Mouse (Mus musculus) neutrophil, adult 5-6 weeks (primary cell): Measurements from ENCODE around the gene Ncoa3. TPM values are rescaled to one million over a fixed set of nuclear protein-coding genes. Genes with fewer than 3 reads are reported as not detected.

Experiments
- ATAC-seq: fragments of 151-379, 151-347 bp; 2 replicates; pipeline ENCODE4 v1.8.0; 2017; ENCODE audit warnings: mild to moderate bottlenecking, moderate TSS enrichment; ENCODE audit not compliant: insufficient number of reproducible peaks, poor library complexity, low FRiP score, severe bottlenecking; ENCODE audit errors: extremely low read depth
- total RNA-seq: library from RNA; stranded (forward); fragments of 200-1000 nt; gene quantifications from 2 replicates; pipeline ENCODE4 v1.2.3, GENCODE M21; 2017

The Ncoa3 gene
- total RNA-seq, 1 experiment from 2014 or later = 148 TPM

DNA sequence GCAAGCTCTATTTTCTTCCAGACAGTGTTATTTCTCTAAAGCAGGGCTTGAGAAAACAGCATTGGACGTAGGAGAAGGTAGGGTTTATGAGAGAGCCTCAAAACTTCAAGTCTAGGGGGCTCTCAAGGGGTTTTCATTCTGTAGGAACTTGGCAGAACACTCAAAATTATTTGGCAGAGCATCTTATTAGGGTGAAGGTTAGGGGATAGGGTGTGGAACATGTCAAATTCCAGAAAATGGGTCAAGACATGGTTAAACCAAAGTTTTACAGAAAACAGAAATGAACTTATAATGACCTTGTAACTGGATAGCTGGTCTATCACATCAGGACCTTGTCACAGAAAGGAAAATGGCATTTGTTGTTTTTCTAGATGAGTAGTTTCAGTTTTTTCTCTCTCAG is 69.6 kb downstream of the Ncoa3 start:
- no peak for ATAC-seq

DNA sequence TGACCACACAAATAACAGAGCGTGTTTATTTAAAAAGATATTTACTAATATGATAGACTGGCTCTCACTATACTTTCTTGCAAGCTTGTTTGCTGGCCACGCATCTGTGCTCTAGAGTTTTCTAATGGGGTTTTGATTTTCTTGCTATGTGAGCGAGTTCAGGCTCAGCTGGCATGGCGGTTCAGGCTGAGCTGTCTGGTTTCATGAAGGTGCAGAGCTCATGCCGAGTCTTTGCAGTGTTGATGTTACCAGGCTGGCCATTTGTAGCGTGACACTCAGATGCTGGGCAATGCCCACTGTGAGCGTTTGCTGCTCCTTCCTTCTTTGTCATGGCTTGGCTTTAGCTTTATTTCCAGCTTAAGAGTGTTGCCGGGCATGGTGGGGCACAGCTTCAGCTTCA is 70.0 kb downstream of the Ncoa3 start:
- no peak for ATAC-seq

DNA sequence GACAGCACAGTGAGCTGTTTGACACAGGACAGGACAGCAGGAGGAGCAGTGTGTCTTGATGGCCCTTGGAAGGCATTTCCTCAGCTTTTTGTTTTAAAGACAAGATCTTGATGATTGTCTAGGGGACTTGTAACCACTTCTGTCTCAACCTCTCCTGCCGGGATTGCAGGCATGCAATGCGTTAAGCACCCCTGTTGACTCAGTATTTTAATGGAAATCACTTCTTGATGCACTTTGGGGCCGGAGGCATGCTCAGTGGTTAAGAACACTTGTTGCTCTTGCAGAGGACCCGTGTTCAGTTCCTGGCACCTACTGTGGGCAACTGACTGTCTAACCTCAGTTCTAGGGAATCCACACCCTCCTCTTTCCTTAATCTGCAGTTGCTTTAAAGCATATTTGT is 74.0 kb downstream of the Ncoa3 start:
- no peak for ATAC-seq

- ATAC-seq = no peak
Measured at GRCm38 (mm10) chr2:166068261-166068660, 75.8 kb downstream of the Ncoa3 start.

- ATAC-seq = no peak
Measured at GRCm38 (mm10) chr2:166069164-166069563, 76.7 kb downstream of the Ncoa3 start.

DNA sequence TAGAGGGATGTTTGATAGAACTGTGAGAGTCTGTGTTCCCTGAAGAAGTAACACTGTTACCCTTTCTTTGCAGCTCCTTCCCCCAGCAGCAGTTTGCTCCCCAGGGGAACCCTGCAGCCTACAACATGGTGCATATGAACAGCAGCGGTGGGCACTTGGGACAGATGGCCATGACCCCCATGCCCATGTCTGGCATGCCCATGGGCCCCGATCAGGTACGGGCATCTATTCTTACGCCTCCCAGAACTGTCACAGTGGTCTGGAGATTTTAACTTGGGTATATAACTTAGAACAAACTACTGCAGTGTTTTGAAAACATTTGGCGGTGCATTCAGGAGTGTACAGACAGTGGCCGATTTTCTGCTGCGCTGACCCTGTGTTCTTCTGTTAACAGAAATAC is 77.3 kb downstream of the Ncoa3 start:
- no peak for ATAC-seq

GRCm38 (mm10) chr2:166071481-166071880 is 79.0 kb downstream of the Ncoa3 start:
- no peak for ATAC-seq

DNA sequence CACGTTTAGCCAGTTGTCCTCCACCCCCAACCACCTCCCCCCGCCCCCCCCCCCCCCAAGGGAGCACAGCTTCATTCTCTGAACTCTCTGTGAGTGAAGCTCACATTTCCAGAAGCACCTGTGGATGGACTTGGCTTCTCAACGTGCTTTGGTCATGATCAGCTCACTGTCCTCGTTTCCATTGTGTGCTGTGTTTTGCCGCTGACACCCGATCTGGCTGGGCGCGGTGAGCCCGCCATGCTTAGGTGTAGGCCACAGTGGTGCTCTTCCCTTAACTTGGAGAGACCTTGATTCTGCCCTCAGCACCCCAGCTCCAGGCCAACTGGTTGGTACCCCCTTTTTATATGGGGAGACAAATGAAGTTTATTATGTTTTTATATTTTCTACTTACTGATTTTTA is 79.5 kb downstream of the Ncoa3 start:
- ATAC-seq = no peak

GRCm38 (mm10) chr2:166073082-166073481 is 80.6 kb downstream of the Ncoa3 start:
- ATAC-seq = no peak

- ATAC-seq = no peak
Measured at GRCm38 (mm10) chr2:166074322-166074721, 81.9 kb downstream of the Ncoa3 start.

DNA sequence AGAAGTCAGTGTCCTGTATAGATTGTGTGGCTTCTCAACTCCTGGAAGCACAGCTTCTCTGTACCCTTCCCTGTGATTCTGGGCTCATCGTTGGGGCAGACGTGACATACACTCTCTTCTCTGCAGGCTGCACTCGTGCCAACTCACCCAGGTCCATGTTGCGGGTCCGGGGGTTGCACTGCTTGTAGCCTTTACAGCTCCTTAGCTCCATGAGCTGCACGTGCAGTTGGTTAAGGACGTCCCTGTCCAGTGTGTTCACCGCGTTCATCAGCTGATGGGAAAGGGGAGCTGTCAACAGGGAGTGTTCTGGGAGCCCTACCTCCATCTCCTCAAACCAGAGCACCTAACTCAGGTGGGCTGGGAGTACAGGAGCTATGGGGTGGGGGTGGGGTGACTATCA is 84.9 kb downstream of the Ncoa3 start:
- no peak for ATAC-seq

- no peak for ATAC-seq
Measured at GRCm38 (mm10) chr2:166079231-166079630, 86.8 kb downstream of the Ncoa3 start.

DNA sequence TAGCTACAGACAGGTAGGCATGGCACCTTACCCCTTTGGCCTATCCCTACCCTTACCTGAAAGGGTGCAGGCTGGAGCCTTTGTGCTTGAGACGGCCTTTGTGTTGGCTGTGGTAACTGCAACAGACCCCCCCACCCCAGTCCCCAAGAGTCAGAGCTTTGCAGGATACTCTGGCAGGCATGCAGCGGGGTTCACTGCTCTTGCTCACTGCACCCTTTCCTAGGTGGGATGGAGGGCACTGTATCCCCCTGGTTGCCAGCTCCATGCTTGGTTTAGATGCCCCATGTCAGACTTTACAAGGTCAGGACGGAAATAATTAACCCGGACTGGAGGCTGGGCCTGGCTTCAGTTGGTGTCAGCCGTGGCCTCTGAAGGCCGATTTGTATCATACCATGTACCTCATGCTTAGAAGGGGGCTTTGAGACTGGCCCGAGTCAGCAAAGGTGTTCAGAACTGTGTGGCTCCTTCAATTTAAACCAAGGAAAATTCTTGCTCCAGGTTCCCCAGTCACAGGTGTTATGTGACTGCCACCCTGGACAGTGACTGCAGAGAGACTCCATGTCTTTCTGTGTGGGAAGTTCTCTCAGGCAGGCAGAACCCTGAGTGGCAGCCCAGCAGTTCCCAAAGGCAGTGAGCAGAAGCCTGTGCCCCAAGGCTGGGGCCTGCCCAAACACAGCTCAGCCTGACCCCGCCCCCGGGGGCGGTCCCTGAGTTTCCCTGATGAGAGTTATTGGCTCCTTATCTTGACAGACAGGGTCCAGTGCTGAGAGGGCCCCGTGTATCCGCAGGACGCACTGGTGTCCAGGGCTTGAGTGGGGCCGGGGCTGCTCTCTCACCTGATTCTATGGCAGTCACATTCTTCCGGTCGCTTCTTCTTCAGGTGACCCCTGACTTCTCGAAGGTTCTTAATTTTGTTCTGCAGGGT is 87.8 kb downstream of the Ncoa3 start:
- no peak for ATAC-seq

GRCm38 (mm10) chr2:166080967-166081750 is 88.7 kb downstream of the Ncoa3 start:
- ATAC-seq = no peak

DNA sequence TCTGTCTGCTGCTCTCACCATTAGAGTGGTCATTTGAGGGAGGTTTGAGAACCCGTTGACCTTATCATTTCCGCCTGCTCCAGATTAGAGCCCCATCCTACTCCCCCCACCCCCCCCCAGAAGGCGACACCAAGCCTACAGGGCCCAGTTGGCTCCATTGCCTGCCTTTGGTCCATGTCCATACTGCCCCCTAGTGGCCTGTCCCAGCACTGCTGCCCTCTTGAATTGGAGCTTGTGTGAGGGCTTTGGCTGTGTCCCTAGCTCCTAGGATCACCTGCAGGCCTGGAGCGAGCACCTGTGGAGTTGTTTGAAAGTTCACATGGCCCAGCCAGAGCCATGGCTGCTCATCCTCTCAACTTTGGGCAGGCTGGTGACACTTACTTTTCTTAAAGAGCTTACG is 89.8 kb downstream of the Ncoa3 start:
- ATAC-seq = peak; percentile 53; the same call in 1 of the 2 replicates

GRCm38 (mm10) chr2:166082661-166083060 is 90.2 kb downstream of the Ncoa3 start:
- no peak for ATAC-seq

DNA sequence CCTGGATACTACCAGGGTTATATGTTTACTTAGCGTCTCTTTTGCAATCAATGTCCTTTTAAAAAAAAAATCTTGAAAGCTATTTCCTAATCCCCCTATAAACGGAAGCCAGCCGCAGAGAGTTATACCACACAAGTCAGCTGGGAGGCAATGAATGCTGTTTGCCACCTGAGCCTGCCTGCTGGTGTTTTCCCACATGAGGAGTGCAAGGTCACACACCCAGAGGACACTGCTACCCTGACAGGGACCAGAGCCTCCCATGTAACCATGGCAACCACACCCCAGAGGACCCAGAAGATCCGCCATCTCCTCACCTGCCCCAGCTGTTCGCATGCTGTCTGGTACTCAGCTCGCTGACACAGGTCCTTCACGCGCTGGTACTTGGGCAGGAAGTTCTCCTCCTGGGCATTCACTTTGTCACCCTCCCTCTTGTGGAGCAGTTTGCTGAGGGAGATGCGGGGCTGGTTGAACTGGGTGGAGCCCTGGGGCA is 91.2 kb downstream of the Ncoa3 start:
- no peak for ATAC-seq

- no peak for ATAC-seq
Measured at GRCm38 (mm10) chr2:166084111-166084510, 91.7 kb downstream of the Ncoa3 start.

- peak; percentile 6; the same call in 1 of the 2 replicates for ATAC-seq
Measured at GRCm38 (mm10) chr2:166084964-166085363, 92.5 kb downstream of the Ncoa3 start.

GRCm38 (mm10) chr2:166085780-166086179 is 93.3 kb downstream of the Ncoa3 start:
- no peak for ATAC-seq
